Mouse (Mus musculus) urinary bladder, postnatal 25 days (tissue): ENCODE data around the gene Ipo7.

Source experiments
- DNase-seq: peaks from one replicate; pipeline ENCODE4 v3.0.0; 2022; ENCODE audit warnings: low spot score

Gene Ipo7

GRCm38 (mm10) chr7:110105041-110105440 is 87.0 kb downstream of the Ipo7 start:
- no peak for DNase-seq
